Mouse (Mus musculus) CH12.LX (cell line): ENCODE results near the gene Slain1. TPM values are rescaled to one million over a fixed set of nuclear protein-coding genes. Genes with fewer than 3 reads are reported as not detected.

Source experiments
- DNase-seq: peaks from one replicate; pipeline ENCODE4 v3.0.0-alpha.2; 2013; ENCODE audit errors: extremely low read depth
- H3K27ac ChIP-seq: 2 replicates; pipeline ENCODE4 v1.5.1; 2012; ENCODE audit warnings: low read depth, mild to moderate bottlenecking, control low read depth, moderate library complexity; ENCODE audit not compliant: insufficient read depth
- H3K27me3 ChIP-seq: replicated peaks from 2 replicates; pipeline ENCODE3; 2012; ENCODE audit warnings: inconsistent platforms
- H3K36me3 ChIP-seq, 2 experiments: replicated peaks in 1 of 2; 2 replicates each; pipeline versions ENCODE3 to v1.6.1; 2012; ENCODE audit warnings: inconsistent platforms in 1 of 2, low read length in 1 of 2, mild to moderate bottlenecking in 1 of 2, mixed read lengths in 1 of 2, moderate library complexity in 1 of 2; ENCODE audit not compliant: control insufficient read depth in 1 of 2, insufficient read depth in 1 of 2
- H3K4me1 ChIP-seq, 2 experiments: 2 replicates each; pipeline ENCODE4 v1.6.1; 2012; ENCODE audit warnings: inconsistent platforms in 1 of 2, moderate library complexity in 1 of 2; ENCODE audit not compliant: insufficient read depth in 2 of 2, control insufficient read depth in 1 of 2
- H3K4me2 ChIP-seq: 2 replicates; pipeline ENCODE4 v1.6.1; 2012; ENCODE audit warnings: low read depth, mild to moderate bottlenecking, control low read depth; ENCODE audit not compliant: poor library complexity, insufficient read depth, severe bottlenecking
- H3K4me3 ChIP-seq, 3 experiments: fragments of 150-350 bp in 1 of 3; sonication (generic) in 1 of 3; replicated peaks in 1 of 3; 2 replicates each; pipeline versions ENCODE3 to v1.5.1; 2011 to 2012; ENCODE audit warnings: low read depth in 2 of 3, low read length in 2 of 3, mild to moderate bottlenecking in 2 of 3, moderate library complexity in 2 of 3, control low read depth in 1 of 3, improper control_type of control experiment in 1 of 3, inconsistent platforms in 1 of 3, mixed read lengths in 1 of 3; ENCODE audit not compliant: poor library complexity in 1 of 3
- H3K79me2 ChIP-seq: replicated peaks from 2 replicates; pipeline ENCODE4 v1.6.1; 2012; ENCODE audit warnings: mild to moderate bottlenecking, moderate library complexity; ENCODE audit not compliant: control insufficient read depth, poor library complexity, insufficient read depth, severe bottlenecking; ENCODE audit errors: extremely low read depth
- H3K9ac ChIP-seq: 2 replicates; pipeline ENCODE4 v1.6.1; 2012; ENCODE audit warnings: low read depth, mild to moderate bottlenecking, control low read depth, moderate library complexity; ENCODE audit not compliant: insufficient read depth
- H3K9me3 ChIP-seq: replicated peaks from 2 replicates; pipeline ENCODE3; 2012; ENCODE audit warnings: low read length, inconsistent platforms, mixed read lengths
- BHLHE40 ChIP-seq: IDR thresholded peaks from 2 replicates; pipeline ENCODE4 v1.6.1; 2011; ENCODE audit warnings: mild to moderate bottlenecking, low read depth, low read length, improper control_type of control experiment
- CHD1 ChIP-seq: IDR thresholded peaks from 2 replicates; pipeline ENCODE4 v1.6.1; 2012; ENCODE audit warnings: low read depth, low read length, improper control_type of control experiment, inconsistent platforms
- CHD2 ChIP-seq: IDR thresholded peaks from 2 replicates; pipeline ENCODE4 v1.6.1; 2011; ENCODE audit warnings: low read length, improper control_type of control experiment
- CTCF ChIP-seq, 2 experiments: IDR thresholded peaks in 1 of 2; conservative IDR thresholded peaks in 1 of 2; 2 replicates each; pipeline ENCODE4 v1.5.1; 2011 to 2012; ENCODE audit warnings: low read depth in 2 of 2, low read length in 2 of 2, improper control_type of control experiment in 1 of 2, inconsistent platforms in 1 of 2, mild to moderate bottlenecking in 1 of 2, moderate library complexity in 1 of 2
- E2F4 ChIP-seq: IDR thresholded peaks from 2 replicates; pipeline ENCODE4 v1.6.1; 2011; ENCODE audit warnings: low read depth, low read length, improper control_type of control experiment; ENCODE audit not compliant: insufficient replicate concordance
- ELF1 ChIP-seq: IDR thresholded peaks from 2 replicates; pipeline ENCODE4 v1.6.1; 2014; ENCODE audit warnings: low read depth, mild to moderate bottlenecking, inconsistent platforms, low read length, improper control_type of control experiment
- EP300 ChIP-seq: IDR thresholded peaks from 2 replicates; pipeline ENCODE4 v1.6.1; 2011; ENCODE audit warnings: low read length, improper control_type of control experiment
- ETS1 ChIP-seq: conservative IDR thresholded peaks from 2 replicates; pipeline ENCODE4 v1.6.1; 2012; ENCODE audit warnings: low read depth, mild to moderate bottlenecking, inconsistent platforms, low read length, improper control_type of control experiment, moderate library complexity
- HCFC1 ChIP-seq: IDR thresholded peaks from 2 replicates; pipeline ENCODE4 v1.6.1; 2012; ENCODE audit warnings: low read depth, mild to moderate bottlenecking, inconsistent platforms, low read length, improper control_type of control experiment
- IRF4 ChIP-seq: IDR thresholded peaks from 2 replicates; pipeline ENCODE4 v1.6.1; 2014; ENCODE audit warnings: low read depth, mild to moderate bottlenecking, inconsistent platforms, low read length, improper control_type of control experiment
- JUN ChIP-seq: IDR thresholded peaks from 2 replicates; pipeline ENCODE4 v1.6.1; 2011; ENCODE audit warnings: low read depth, mild to moderate bottlenecking, low read length, improper control_type of control experiment, moderate library complexity; ENCODE audit not compliant: insufficient read depth
- JUND ChIP-seq: conservative IDR thresholded peaks from 2 replicates; pipeline ENCODE4 v1.6.1; 2011; ENCODE audit warnings: low read depth, low read length, improper control_type of control experiment
- MAFK ChIP-seq: IDR thresholded peaks from 2 replicates; pipeline ENCODE4 v1.6.1; 2011; ENCODE audit warnings: low read length, improper control_type of control experiment; ENCODE audit not compliant: insufficient replicate concordance
- MAX ChIP-seq: IDR thresholded peaks from 2 replicates; pipeline ENCODE4 v1.6.1; 2011; ENCODE audit warnings: low read length, improper control_type of control experiment
- MAZ ChIP-seq: IDR thresholded peaks from 2 replicates; pipeline ENCODE4 v1.6.1; 2012; ENCODE audit warnings: low read depth, mild to moderate bottlenecking, inconsistent platforms, low read length, improper control_type of control experiment, moderate library complexity
- MEF2A ChIP-seq: IDR thresholded peaks from 2 replicates; pipeline ENCODE4 v1.6.1; 2014; ENCODE audit warnings: low read depth, mild to moderate bottlenecking, inconsistent platforms, low read length, improper control_type of control experiment, borderline replicate concordance
- MXI1 ChIP-seq: IDR thresholded peaks from 2 replicates; pipeline ENCODE4 v1.6.1; 2011; ENCODE audit warnings: mild to moderate bottlenecking, low read depth, low read length, improper control_type of control experiment
- NELFE ChIP-seq: IDR thresholded peaks from 2 replicates; pipeline ENCODE4 v1.6.1; 2011; ENCODE audit warnings: low read depth, low read length, improper control_type of control experiment
- NRF1 ChIP-seq: IDR thresholded peaks from 2 replicates; pipeline ENCODE4 v1.6.1; 2014; ENCODE audit warnings: low read depth, mild to moderate bottlenecking, inconsistent platforms, low read length, improper control_type of control experiment, moderate library complexity
- PAX5 ChIP-seq: IDR thresholded peaks from 2 replicates; pipeline ENCODE4 v1.6.1; 2012; ENCODE audit warnings: low read length, inconsistent platforms, mixed read lengths
- POLR2A ChIP-seq: IDR thresholded peaks from 2 replicates; pipeline ENCODE4 v1.6.1; 2011; ENCODE audit warnings: low read depth, mild to moderate bottlenecking, improper control_type of control experiment, low read length
- POLR2AphosphoS2 ChIP-seq: IDR thresholded peaks from 2 replicates; pipeline ENCODE4 v1.6.1; 2011; ENCODE audit warnings: low read depth, low read length, improper control_type of control experiment
- RAD21 ChIP-seq: IDR thresholded peaks from 2 replicates; pipeline ENCODE4 v1.6.1; 2011; ENCODE audit warnings: low read depth, mild to moderate bottlenecking, low read length, improper control_type of control experiment, moderate library complexity
- RCOR1 ChIP-seq: conservative IDR thresholded peaks from 2 replicates; pipeline ENCODE4 v1.6.1; 2012; ENCODE audit warnings: low read depth, mild to moderate bottlenecking, inconsistent platforms, low read length, improper control_type of control experiment
- SIN3A ChIP-seq: IDR thresholded peaks from 2 replicates; pipeline ENCODE4 v1.6.1; 2012; ENCODE audit warnings: low read length, improper control_type of control experiment, inconsistent platforms
- SMC3 ChIP-seq: IDR thresholded peaks from 2 replicates; pipeline ENCODE4 v1.6.1; 2011; ENCODE audit warnings: low read depth, low read length, improper control_type of control experiment
- TBP ChIP-seq: conservative IDR thresholded peaks from 2 replicates; pipeline ENCODE4 v1.6.1; 2011; ENCODE audit warnings: low read depth, low read length, improper control_type of control experiment
- TCF12 ChIP-seq: IDR thresholded peaks from 2 replicates; pipeline ENCODE4 v1.6.1; 2014; ENCODE audit warnings: low read depth, mild to moderate bottlenecking, inconsistent platforms, low read length, improper control_type of control experiment
- USF1 ChIP-seq: IDR thresholded peaks from 2 replicates; pipeline ENCODE4 v1.6.1; 2014; ENCODE audit warnings: low read depth, mild to moderate bottlenecking, inconsistent platforms, low read length, improper control_type of control experiment
- USF2 ChIP-seq: conservative IDR thresholded peaks from 2 replicates; pipeline ENCODE4 v1.6.1; 2011; ENCODE audit warnings: low read depth, low read length, improper control_type of control experiment
- ZC3H11A ChIP-seq: IDR thresholded peaks from 2 replicates; pipeline ENCODE4 v1.6.1; 2012; ENCODE audit warnings: low read depth, mild to moderate bottlenecking, inconsistent platforms, low read length, improper control_type of control experiment
- ZKSCAN1 ChIP-seq: IDR thresholded peaks from 2 replicates; pipeline ENCODE4 v1.6.1; 2012; ENCODE audit warnings: low read depth, inconsistent platforms, low read length, improper control_type of control experiment, borderline replicate concordance
- ZMIZ1 ChIP-seq: IDR thresholded peaks from 2 replicates; pipeline ENCODE4 v1.6.1; 2012; ENCODE audit warnings: low read depth, mild to moderate bottlenecking, inconsistent platforms, low read length, improper control_type of control experiment
- ZNF384 ChIP-seq: IDR thresholded peaks from 2 replicates; pipeline ENCODE4 v1.6.1; 2012; ENCODE audit warnings: low read depth, low read length, improper control_type of control experiment, inconsistent platforms
- dilution Hi-C: fragments of 300-500 bp; cut with MboI; formaldehyde crosslinking; loops from 2 replicates; pipeline ENCODE4 v1.14.3; 2020; ENCODE audit warnings: low sequenced_read_pairs; ENCODE audit not compliant: extremely low pct_unique_long_range_greater_than_20kb, extremely low pct_ligation_motif_present
- in situ Hi-C: fragments of 300-500 bp; cut with MboI; formaldehyde crosslinking; loops from 3 replicates; pipeline ENCODE4 v1.14.3; 2019; ENCODE audit warnings: low sequenced_read_pairs, low pct_ligation_motif_present, low pct_unique_long_range_greater_than_20kb, mixed read lengths
- polyA plus RNA-seq: library from polyadenylated mRNA; unstranded; fragments of >175 nt; gene quantifications from 2 replicates; pipeline ENCODE4 v1.2.1, GENCODE M21; 2012; ENCODE audit warnings: low read depth; ENCODE audit not compliant: insufficient read length
- total RNA-seq, 2 experiments: library from RNA; depleted of rRNA; stranded (reverse); fragments of 300-350 nt in 1 of 2; fragments of >200 nt in 1 of 2; gene quantifications; 2 replicates each; pipeline ENCODE4 v1.2.3; 2012 to 2014

Slain1 gene
- total and polyA plus RNA-seq, 3 experiments, result 13.1 to 15.9 (median 13.6) TPM

GRCm38 (mm10) chr14:103718393-103718792, 68.4 kb downstream of the Slain1 start (continued):
- TF ChIP-seq NELFE (no peak), ZNF384 (peak; percentile 41; the same call in 1 of the 2 replicates), E2F4 (no peak), BHLHE40 (peak; percentile 37; the same call in 1 of the 2 replicates), RCOR1 (no peak), USF2 (no peak), USF1 (peak; percentile 56), TBP (no peak), IRF4 (no peak), PAX5 (no peak)
- TF ChIP-seq, all 38 proteins: peak for 5

DNA sequence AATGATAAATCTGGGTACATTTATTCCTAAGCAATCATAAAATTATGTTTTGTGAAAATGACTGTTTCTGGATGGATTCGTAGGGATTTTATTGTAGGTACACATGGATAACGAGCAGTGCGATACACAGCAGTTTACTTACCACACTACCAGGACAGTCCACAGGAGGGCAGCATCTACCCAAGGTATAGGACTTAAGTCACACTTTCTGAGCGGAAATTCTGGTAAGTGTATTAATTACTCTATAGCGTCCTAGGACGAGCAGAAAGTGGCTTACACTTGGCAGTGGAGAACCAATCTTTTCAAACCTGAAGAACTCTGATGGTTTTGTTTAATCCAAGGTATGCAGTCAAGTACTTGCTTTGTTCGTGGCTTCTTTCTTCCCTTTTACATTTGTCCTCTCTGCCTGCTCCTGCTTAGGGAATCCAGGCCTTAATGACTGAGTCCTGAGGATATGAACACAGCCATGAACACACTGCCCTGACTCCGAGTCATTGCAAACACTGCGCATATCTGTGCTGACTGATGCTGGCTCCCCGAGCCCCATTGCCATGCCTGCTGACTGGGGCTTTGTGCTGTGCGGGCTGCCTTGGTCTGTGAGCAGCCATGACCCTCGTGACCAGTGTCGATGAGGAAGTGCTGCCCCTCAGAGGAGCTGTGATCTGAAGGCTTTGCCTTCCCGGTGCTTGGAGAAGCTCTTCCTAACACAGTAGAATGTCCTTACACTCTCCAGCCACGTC, 69.0 kb downstream of the Slain1 start:
- Histone ChIP-seq H3K9me3 (no peaks in the 10 kb centered on the region), H3K36me3 (peaks cover 0 to 7% of the 10 kb centered on the region in 2 experiments), H3K27ac (peak overlapping the region; percentile 70), H3K79me2 (no peaks in the 10 kb centered on the region), H3K4me2 (peak overlapping the region; percentile 39; the same call in 1 of the 2 replicates), H3K9ac (peak overlapping the region; percentile 38), H3K27me3 (no peaks in the 10 kb centered on the region), H3K4me3 (peak overlapping the region; percentile 48 to 62 (median 61)), H3K4me1 (peaks cover 9 to 23% of the 10 kb centered on the region in 2 experiments)
- in situ Hi-C loops (loop anchor here (25.0 kb wide), 2 partner anchors 318 to 1093 kb away; no protein-coding TSS in a partner anchor), dilution Hi-C loops (no loop called here)
- DNase-seq, result peak; percentile 96
- TF ChIP-seq EP300 (no peak), HCFC1 (no peak), PAX5 (no peak), TBP (no peak; the same call in 1 of the 2 replicates), SMC3 (peak; percentile 64), ZC3H11A (no peak), NRF1 (no peak), BHLHE40 (no peak), ELF1 (peak; percentile 68), MAZ (no peak), RAD21 (peak; percentile 93), MXI1 (no peak; the same call in 1 of the 2 replicates), SIN3A (no peak), JUN (no peak), TCF12 (peak; percentile 7; the same call in 1 of the 2 replicates), E2F4 (no peak), USF2 (0 out of 2 replicates have a peak, but pooled peaks have one; percentile 20), ETS1 (no peak), CHD2 (no peak), RCOR1 (no peak), MEF2A (no peak), IRF4 (peak; percentile 22; the same call in 1 of the 2 replicates), MAFK (no peak), ZKSCAN1 (no peak), JUND (no peak), CTCF (conservative IDR thresholded peaks at IDR 0.05 in 1 of 2, IDR thresholded peaks at IDR 0.05 in 1 of 2; ENCODE audit: low read depth in 2 of 2, low read length in 2 of 2) (peak; percentile 83 to 87), POLR2AphosphoS2 (no peak), POLR2A (peak; percentile 39; the same call in 1 of the 2 replicates), ZMIZ1 (no peak), CHD1 (no peak), MAX (no peak), USF1 (peak; percentile 34; the same call in 1 of the 2 replicates)
